Mouse (Mus musculus): ENCODE measurements around the gene Rarb.

GRCm38 (mm10) chr14:16432550-16432949 is 386.4 kb downstream of the Rarb start:
- TF ChIP-seq CTCF (IDR thresholded peaks at IDR 0.05; ENCODE audit: low read depth), result no peak
- TF ChIP-seq EP300 (IDR thresholded peaks at IDR 0.05; ENCODE audit: low read depth), result no peak

Measured in heart, postnatal 0 days (tissue).